Mouse (Mus musculus) kidney, adult 2 months (tissue): ENCODE results near the gene Arpc4.

Experiments used
- CTCF ChIP-seq: fragments of 200-500 bp; conservative IDR thresholded peaks from 2 replicates; pipeline ENCODE4 v1.5.1; 2011; ENCODE audit warnings: low read depth, mild to moderate bottlenecking, control low read depth, low read length, moderate library complexity, mixed read lengths; ENCODE audit not compliant: insufficient read depth, insufficient read length
- POLR2A ChIP-seq: fragments of 200-500 bp; IDR thresholded peaks from one replicate; pipeline ENCODE4 v1.6.1; 2011; ENCODE audit warnings: low read depth, low read length, control low read depth

GRCm38 (mm10) chr6:113426696-113427095, 48.8 kb downstream of the Arpc4 start:
- TF ChIP-seq CTCF, result no peak
- TF ChIP-seq POLR2A, result no peak
